Mouse (Mus musculus): ENCODE results near the gene Ppp2r3a.

The Ppp2r3a gene

GRCm38 (mm10) chr9:101251644-101252337 is at the start of gene Ppp2r3a:
Ppp2r3a (minus strand) TSS chr9:101251795.
- Histone ChIP-seq H3K27me3 (ENCODE audit: control insufficient read depth, insufficient read depth, low read length, poor library complexity, severe bottlenecking) (no peaks in the 10 kb centered on the region), H3K36me3 (ENCODE audit: control insufficient read depth, insufficient read depth, low read length, poor library complexity, severe bottlenecking) (no peaks in the 10 kb centered on the region)
- DNase-seq (ENCODE audit: low read depth, low spot score) = peak; percentile 93

DNA sequence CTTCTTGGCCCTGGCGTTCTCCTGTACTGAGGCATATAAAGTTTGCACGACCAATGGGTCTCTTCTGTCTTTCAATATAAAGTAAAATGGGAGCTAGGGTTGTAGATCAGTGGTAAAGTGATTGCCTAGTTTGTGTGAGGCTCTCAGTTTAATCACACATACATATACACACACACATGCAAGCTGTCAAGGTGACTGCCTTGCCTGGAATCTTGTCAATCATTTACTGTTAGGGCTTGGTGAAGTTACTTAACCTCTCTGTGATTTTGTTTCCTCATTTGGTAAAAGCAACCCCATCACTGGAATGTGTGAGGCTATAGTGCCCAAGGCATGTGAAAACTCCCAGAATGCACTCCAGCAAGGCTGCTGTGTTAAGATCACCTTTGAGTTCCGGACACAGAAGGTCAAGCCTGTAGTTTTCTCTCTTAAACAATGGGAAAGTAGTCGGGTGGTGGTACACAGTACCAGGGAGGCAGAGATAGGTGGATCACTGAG is 48.9 kb upstream of the Ppp2r3a start:
- Histone ChIP-seq H3K36me3 (ENCODE audit: control insufficient read depth, insufficient read depth, low read length, poor library complexity, severe bottlenecking) (no peaks in the 10 kb centered on the region), H3K27me3 (ENCODE audit: control insufficient read depth, insufficient read depth, low read length, poor library complexity, severe bottlenecking) (no peaks in the 10 kb centered on the region)
- no peak for DNase-seq (ENCODE audit: low read depth, low spot score)

DNA sequence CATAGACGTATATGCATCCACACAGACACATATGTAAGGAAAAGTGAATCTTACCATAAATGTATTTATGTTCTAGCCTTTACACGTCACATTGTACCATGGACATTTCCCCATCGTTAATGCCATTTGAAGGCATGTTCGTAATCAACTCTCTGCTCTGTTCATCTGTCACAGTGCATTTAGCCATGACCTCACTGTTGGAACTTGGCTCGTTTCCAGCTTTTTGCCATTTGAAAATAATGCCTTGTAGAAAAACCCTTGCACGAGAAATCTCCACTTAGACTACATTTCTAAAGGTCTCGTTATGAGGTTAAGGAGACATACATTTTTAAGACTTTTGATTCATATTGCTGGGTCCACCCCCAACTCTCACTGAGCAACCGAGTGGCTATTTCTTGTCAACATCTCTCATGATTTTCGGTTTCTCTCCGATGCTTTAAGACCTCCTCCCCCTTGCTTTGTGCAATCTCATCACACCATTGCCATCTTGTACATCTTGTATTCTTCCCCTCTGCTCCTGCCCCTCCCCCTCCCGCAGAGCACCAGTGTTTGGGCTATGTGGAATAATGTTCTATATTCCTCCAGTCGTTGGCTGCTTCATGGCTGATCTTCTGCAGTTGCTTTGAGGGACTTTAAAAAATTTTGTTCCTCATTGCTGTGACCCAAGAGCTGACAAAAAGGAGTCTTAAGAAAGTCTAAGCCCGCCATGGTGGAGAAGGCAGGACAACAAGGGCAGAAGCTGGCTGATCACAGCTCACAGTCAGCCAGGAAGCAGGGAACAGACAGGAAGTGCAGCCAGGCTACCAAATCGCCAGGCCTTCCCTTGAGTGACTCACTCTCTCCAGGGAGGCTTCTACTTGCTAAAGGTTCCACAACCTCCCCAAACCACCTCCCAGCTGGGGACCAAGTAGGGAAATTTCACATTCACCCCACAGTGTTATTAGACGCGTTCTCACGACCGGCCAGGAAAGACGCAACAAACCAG is 40.4 kb upstream of the Ppp2r3a start:
- H3K36me3 ChIP-seq (ENCODE audit: control insufficient read depth, insufficient read depth, low read length, poor library complexity, severe bottlenecking) = no peaks in the 10 kb centered on the region
- no peaks in the 10 kb centered on the region for H3K27me3 ChIP-seq (ENCODE audit: control insufficient read depth, insufficient read depth, low read length, poor library complexity, severe bottlenecking)
- no peak for DNase-seq (ENCODE audit: low read depth, low spot score)

GRCm38 (mm10) chr9:101290876-101291275 is 39.3 kb upstream of the Ppp2r3a start:
- no peak for DNase-seq (ENCODE audit: low read depth, low spot score)
- H3K36me3 ChIP-seq (ENCODE audit: control insufficient read depth, insufficient read depth, low read length, poor library complexity, severe bottlenecking) = no peaks in the 10 kb centered on the region
- H3K27me3 ChIP-seq (ENCODE audit: control insufficient read depth, insufficient read depth, low read length, poor library complexity, severe bottlenecking) = no peaks in the 10 kb centered on the region

DNA sequence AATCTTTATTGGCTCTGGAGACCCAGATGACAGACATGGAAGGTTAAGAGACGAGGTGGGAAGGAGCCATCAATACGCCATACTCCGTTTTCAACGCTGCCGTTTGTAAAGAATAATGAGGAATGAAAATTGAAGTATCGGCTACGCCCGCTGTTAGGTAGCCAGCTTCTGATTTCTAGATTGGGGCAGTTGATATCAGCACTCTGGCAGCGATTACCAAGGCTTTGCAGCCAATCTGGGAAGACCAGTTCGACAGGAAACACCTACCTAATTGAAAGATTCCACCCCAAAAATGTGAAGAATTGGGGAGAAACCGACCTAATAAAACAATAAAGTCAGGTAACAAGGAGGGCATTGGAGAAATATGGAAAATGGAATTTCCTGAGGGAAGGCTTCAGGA is 38.2 kb upstream of the Ppp2r3a start:
- H3K27me3 ChIP-seq (ENCODE audit: control insufficient read depth, insufficient read depth, low read length, poor library complexity, severe bottlenecking) = no peaks in the 10 kb centered on the region
- H3K36me3 ChIP-seq (ENCODE audit: control insufficient read depth, insufficient read depth, low read length, poor library complexity, severe bottlenecking) = no peaks in the 10 kb centered on the region
- DNase-seq (ENCODE audit: low read depth, low spot score) = no peak

DNA sequence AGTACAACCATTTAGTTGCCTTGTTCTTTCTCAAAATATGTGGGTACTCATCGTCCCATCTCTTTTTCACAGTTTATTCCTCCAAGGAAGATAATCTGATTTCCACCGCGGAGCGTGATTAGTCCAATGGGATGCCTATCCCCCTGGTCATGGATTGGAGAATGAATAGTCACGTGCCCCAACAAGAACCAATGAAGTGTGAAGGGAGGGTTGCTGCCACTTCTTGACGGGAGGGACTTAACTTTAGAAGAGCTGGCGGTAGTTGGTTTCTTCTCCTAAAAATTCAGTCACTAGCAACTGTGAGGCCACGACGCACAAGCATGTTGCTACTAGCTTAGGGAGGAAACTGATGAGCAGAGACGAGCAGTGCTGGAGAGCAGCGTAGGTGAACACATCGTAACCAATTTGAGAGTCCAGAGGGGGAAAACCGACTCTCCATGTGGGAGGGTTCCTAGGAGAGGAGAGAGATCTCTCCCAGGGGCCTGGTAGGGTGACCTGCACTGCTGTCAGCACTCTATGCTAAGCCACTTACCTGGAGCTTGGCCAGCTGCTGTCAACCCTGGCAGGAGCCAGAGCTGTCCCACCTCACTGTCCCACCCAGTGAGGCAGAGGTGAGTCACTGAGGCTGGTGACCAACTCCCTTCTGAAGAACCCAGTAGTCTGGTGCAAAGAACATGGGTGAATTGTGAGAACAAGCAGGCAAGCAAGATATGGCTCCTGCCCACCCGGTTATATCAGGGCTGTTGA is 37.5 kb upstream of the Ppp2r3a start:
- Histone ChIP-seq H3K27me3 (ENCODE audit: control insufficient read depth, insufficient read depth, low read length, poor library complexity, severe bottlenecking) (no peaks in the 10 kb centered on the region), H3K36me3 (ENCODE audit: control insufficient read depth, insufficient read depth, low read length, poor library complexity, severe bottlenecking) (no peaks in the 10 kb centered on the region)
- no peak for DNase-seq (ENCODE audit: low read depth, low spot score)

DNA sequence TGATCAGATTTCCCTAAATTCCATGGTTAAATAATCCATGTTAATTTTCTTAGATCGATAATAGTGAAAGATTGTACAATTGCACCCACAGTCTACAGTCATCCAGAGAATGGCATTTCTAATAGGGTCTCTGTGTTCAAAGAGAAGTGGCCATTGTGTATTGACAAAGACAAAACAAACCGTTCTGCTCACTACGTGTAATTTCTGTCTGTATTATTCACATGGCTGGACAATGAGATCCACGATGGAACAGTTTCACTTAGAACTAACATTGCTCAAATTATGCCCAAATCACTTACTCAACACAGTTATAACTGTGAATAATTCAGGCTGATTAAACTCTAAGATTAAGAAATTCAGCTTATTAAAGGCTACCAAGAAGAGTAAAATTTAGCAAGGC is 35.2 kb upstream of the Ppp2r3a start:
- Histone ChIP-seq H3K27me3 (ENCODE audit: control insufficient read depth, insufficient read depth, low read length, poor library complexity, severe bottlenecking) (no peaks in the 10 kb centered on the region), H3K36me3 (ENCODE audit: control insufficient read depth, insufficient read depth, low read length, poor library complexity, severe bottlenecking) (no peaks in the 10 kb centered on the region)
- no peak for DNase-seq (ENCODE audit: low read depth, low spot score)

GRCm38 (mm10) chr9:101284049-101284448 is 32.5 kb upstream of the Ppp2r3a start:
- no peak for DNase-seq (ENCODE audit: low read depth, low spot score)
- H3K27me3 ChIP-seq (ENCODE audit: control insufficient read depth, insufficient read depth, low read length, poor library complexity, severe bottlenecking) = no peaks in the 10 kb centered on the region
- H3K36me3 ChIP-seq (ENCODE audit: control insufficient read depth, insufficient read depth, low read length, poor library complexity, severe bottlenecking) = no peaks in the 10 kb centered on the region

DNA sequence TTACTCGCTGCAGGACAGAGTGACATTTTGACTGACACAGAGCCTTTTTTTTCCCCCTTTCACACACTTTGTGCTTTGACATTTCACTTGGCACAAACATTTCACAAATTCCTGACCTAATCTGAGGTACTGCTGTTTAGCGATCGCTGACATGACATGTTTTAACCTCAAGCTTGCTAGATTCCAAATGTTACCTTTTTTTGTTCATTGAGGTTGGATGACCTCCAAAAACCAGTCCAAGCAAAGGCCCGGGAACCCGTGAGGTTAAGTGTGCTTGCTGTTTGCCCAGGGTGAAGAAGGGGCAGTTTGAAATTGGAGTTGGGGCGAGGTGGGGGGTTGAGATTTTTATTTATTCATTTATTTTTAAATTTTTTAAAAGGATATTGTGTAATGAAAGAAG is 31.1 kb upstream of the Ppp2r3a start:
- no peaks in the 10 kb centered on the region for H3K27me3 ChIP-seq (ENCODE audit: control insufficient read depth, insufficient read depth, low read length, poor library complexity, severe bottlenecking)
- no peaks in the 10 kb centered on the region for H3K36me3 ChIP-seq (ENCODE audit: control insufficient read depth, insufficient read depth, low read length, poor library complexity, severe bottlenecking)
- no peak for DNase-seq (ENCODE audit: low read depth, low spot score)

DNA sequence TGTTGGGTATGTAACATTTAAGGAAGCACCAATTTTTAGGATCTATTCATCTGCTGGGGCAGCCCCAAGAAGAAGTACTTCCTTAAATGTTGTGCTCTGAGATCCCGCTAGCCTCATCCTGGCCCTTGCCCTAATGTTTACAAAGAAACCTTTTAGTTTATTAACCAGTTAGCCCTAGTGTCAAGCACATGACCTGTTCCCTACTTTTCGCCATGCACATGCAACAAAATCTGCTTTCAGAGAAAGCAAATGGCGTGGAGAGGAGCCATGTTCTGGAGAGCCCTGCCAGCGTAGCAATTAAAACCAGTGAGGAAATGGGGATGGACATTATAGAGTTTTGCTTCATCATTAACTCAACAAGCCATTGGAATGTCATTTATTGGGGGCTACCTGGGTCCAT is 30.3 kb upstream of the Ppp2r3a start:
- DNase-seq (ENCODE audit: low read depth, low spot score) = no peak
- Histone ChIP-seq H3K27me3 (ENCODE audit: control insufficient read depth, insufficient read depth, low read length, poor library complexity, severe bottlenecking) (no peaks in the 10 kb centered on the region), H3K36me3 (ENCODE audit: control insufficient read depth, insufficient read depth, low read length, poor library complexity, severe bottlenecking) (no peaks in the 10 kb centered on the region)

DNA sequence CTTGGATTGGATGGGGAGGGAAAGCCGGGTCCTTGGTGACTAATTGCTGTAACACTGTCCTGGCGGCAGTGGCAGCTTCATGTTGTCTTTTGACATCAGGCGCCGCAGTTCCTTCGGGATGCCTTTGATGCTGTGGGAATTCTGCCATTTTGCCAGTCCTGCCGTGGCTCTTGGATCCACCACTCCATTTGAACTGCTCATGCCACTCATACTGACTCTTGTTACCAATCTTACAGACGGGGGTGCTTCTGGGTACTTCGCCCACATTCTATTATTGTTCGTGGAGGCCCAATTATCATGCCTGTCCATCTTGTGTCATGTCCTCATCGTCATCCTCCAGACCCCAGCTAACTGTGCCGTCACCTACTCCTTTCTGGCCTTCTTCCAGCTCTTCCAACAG is 29.7 kb upstream of the Ppp2r3a start:
- no peaks in the 10 kb centered on the region for H3K36me3 ChIP-seq (ENCODE audit: control insufficient read depth, insufficient read depth, low read length, poor library complexity, severe bottlenecking)
- no peaks in the 10 kb centered on the region for H3K27me3 ChIP-seq (ENCODE audit: control insufficient read depth, insufficient read depth, low read length, poor library complexity, severe bottlenecking)
- no peak for DNase-seq (ENCODE audit: low read depth, low spot score)

DNA sequence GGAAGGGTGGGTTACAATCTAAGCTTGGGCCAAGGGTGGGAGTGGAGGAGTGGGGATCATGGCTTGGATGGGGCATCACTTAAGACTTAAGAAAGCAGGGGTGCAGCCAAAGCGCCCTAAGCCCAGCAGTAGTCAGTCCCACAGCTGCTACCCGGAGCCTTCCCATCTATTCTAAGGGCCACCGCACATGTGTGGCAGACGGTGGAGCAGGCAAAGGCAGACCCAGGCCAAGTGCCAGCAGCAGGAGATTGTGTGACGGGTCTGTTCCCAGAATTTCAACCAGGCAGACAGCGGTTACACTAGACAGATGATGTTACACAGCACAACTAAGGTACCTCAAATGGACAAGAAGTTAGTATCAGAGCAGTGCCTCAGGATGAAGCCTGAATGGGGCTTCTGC is 29.3 kb upstream of the Ppp2r3a start:
- no peaks in the 10 kb centered on the region for H3K36me3 ChIP-seq (ENCODE audit: control insufficient read depth, insufficient read depth, low read length, poor library complexity, severe bottlenecking)
- no peaks in the 10 kb centered on the region for H3K27me3 ChIP-seq (ENCODE audit: control insufficient read depth, insufficient read depth, low read length, poor library complexity, severe bottlenecking)
- no peak for DNase-seq (ENCODE audit: low read depth, low spot score)

DNA sequence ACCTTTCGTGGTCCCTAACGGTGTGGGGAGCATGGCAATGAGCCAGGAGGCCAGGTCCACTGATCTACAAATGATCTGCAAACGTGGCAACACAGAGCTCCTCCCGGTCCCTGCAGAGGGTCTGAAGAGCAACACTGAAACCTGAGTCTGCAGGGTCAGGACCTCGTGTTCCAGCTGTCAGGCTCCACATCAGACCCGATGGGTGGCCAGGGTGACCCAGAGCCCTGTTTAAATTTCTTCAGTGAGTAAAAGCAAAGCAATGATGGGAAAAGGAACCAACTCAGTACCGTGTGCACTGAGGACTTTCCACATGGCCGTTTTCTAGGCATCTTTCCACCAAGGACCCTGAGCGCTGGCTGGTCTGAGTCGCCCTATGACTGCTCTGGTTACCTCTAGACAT is 28.6 kb upstream of the Ppp2r3a start:
- Histone ChIP-seq H3K36me3 (ENCODE audit: control insufficient read depth, insufficient read depth, low read length, poor library complexity, severe bottlenecking) (no peaks in the 10 kb centered on the region), H3K27me3 (ENCODE audit: control insufficient read depth, insufficient read depth, low read length, poor library complexity, severe bottlenecking) (no peaks in the 10 kb centered on the region)
- DNase-seq (ENCODE audit: low read depth, low spot score) = no peak

DNA sequence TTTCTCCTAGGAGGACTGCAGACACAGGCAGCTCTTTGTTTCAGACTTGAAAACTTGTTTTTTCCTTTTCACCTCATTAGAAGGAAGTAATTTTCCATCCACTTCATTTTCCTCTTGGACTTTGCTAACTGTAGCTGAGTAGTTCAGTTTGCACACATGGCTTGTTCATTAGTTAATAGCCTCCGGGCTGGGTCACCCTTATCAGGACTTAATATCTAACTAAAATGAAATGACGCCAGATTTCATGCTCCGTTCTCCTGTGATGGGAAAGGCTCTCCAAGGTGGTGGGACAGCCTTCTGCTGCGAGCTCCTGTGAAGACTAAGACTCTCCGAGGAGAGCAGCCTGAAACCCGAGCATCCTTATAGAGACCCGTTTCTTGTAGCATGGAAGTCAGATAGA is 21.1 kb upstream of the Ppp2r3a start:
- no peaks in the 10 kb centered on the region for H3K27me3 ChIP-seq (ENCODE audit: control insufficient read depth, insufficient read depth, low read length, poor library complexity, severe bottlenecking)
- DNase-seq (ENCODE audit: low read depth, low spot score) = no peak
- no peaks in the 10 kb centered on the region for H3K36me3 ChIP-seq (ENCODE audit: control insufficient read depth, insufficient read depth, low read length, poor library complexity, severe bottlenecking)

- DNase-seq (ENCODE audit: low read depth, low spot score) = no peak
- Histone ChIP-seq H3K36me3 (ENCODE audit: control insufficient read depth, insufficient read depth, low read length, poor library complexity, severe bottlenecking) (no peaks in the 10 kb centered on the region), H3K27me3 (ENCODE audit: control insufficient read depth, insufficient read depth, low read length, poor library complexity, severe bottlenecking) (no peaks in the 10 kb centered on the region)
These were observed 18.4 kb upstream of the Ppp2r3a start for GRCm38 (mm10) chr9:101270020-101270419.
